Comparison of ENCODE assay signal across 7 mouse cellular contexts in the genomic region with DNA sequence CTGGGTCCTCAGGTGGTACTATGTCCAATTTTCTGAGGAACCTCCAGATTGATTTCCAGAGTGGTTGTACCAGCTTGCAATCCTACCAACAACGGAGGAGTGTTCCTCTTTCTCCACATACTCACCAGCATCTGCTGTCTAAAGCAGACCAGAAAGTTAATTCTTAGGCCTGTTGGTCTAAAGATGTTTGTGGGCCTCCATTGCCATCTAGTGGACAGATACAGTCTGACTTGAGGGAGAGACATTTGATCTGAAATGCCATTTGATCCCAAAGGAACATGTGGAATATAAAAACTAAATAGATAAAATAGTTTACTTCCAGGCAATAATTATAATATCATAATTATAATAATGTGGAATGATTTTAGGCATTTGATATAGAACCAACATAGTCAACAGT.
A peak's percentile ranks its signal among the peaks of the same experiment; 100 is the strongest.
DNase-seq lines count a peak whose midpoint lies in the region.

No protein-coding gene starts in this region.

- peak; percentile 34 to 58 for DNase-seq in CD8-positive naive resting alpha-beta T cell, adult 2 months (ENCODE audit: low read depth in 2 of 2, low spot score in 2 of 2)
- DNase-seq in MN1 (ENCODE audit: low spot score): peak; percentile 76
- DNase-seq in cerebellum, adult 8-10 months: peak; percentile 59
- DNase-seq in frontal cortex, postnatal 36 days (ENCODE audit: low spot score in 2 of 2): peak; percentile 58 to 84
- peak; percentile 75 for DNase-seq in layer of hippocampus, adult 11-12 months (ENCODE audit: low spot score)
- peak; percentile 83 for DNase-seq in lung, postnatal 10 days
- peak; percentile 51 for DNase-seq in right cerebral cortex, postnatal 14 days

Comparison
In these comparisons a context has a peak if more than half of its experiments do, and no peak if none do; other contexts are left out.
1. Peak in every context shown above with its lines: DNase-seq.